Mouse (Mus musculus): ENCODE measurements at regions not wholly inside any gene's neighbourhood (a gene's known extent, or its start where the extent isn't known, plus 50 kb on each side); places are given as distances from the start of the nearest gene placed in this dataset.

GRCm38 (mm10) chr10:96565343-96565742 lies 51.5 kb upstream of the Btg1 start:
- no peak for DNase-seq (ENCODE audit: low spot score in 2 of 2)
